11 mouse cellular contexts compared by ENCODE assay signal in the genomic region with DNA sequence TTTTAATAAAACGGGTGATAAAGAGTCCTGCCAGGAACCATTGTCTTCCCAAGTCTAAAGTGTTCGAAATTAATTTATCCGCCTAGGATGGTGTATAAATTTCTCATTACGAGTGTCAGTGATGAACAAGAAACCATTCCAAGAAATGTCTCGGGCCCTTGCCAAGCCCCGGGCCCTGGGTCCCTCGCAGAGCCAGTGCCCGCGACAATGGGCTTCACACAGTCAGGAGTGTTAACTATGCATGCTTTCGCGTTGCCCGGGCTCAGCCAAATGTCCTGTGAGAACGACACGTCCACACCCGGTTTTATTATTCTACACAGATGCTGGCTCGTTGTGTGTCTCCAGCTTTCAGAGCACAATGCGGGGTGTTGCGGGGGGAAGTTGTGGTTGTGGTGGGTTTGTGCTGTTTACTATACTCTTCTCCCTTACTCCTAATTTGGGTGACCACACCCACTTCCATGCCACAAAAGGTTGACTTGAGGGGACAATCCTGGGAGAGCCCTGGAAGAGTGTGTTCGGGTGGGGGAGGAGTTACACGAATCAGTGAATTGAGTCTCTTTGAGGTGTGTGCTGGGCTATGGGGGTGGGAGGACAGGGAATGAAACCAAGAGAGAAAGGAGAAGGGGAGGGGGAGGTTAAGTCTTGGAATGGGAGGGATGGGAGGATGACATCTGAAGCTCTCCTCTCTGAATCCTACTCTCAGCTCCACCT.
A peak's percentile ranks its signal among the peaks of the same experiment; 100 is the strongest.
DNase-seq lines count a peak whose midpoint lies in the region; ATAC-seq lines count a peak whose summit lies in the region.
"Had no signal": no experiment of that assay in that cellular context is flagged by ENCODE, and none has a peak within 500 bp of the region (broad histone marks: within the 10 kb centered on the region; RNA-seq: fewer than 3 reads in every experiment).

No protein-coding gene starts in this region.

- no peaks in the 10 kb centered on the region for H3K36me3 ChIP-seq in kidney, embryonic 15.5 days
- no peaks in the 10 kb centered on the region for H3K36me3 ChIP-seq in kidney, embryonic 16.5 days (ENCODE audit: insufficient read depth, low read length)
- no peaks in the 10 kb centered on the region for H3K36me3 ChIP-seq in forebrain, embryonic 16.5 days (ENCODE audit: control insufficient read depth, insufficient read depth)
- no peaks in the 10 kb centered on the region for H3K36me3 ChIP-seq in neural tube, embryonic 15.5 days
- H3K36me3 ChIP-seq in limb, embryonic 10.5 days: no peaks in the 10 kb centered on the region

- no peak overlapping the region for H3K9ac ChIP-seq in kidney, embryonic 15.5 days
- H3K9ac ChIP-seq in kidney, embryonic 16.5 days (replicated peaks; ENCODE audit: low read length): no peak overlapping the region
- H3K9ac ChIP-seq in forebrain, embryonic 16.5 days (replicated peaks; ENCODE audit: low read depth, low read length): no peak overlapping the region
- no peak overlapping the region for H3K9ac ChIP-seq in neural tube, embryonic 15.5 days (replicated peaks)
- H3K9ac ChIP-seq: liver, embryonic 14.5 days had no signal

- no peaks in the 10 kb centered on the region for H3K9me3 ChIP-seq in kidney, embryonic 15.5 days (replicated peaks)
- H3K9me3 ChIP-seq in kidney, embryonic 16.5 days (ENCODE audit: low read length): 0 out of 2 replicates have a peak, but pooled peaks cover 3% of the 10 kb centered on the region
- H3K9me3 ChIP-seq in forebrain, embryonic 16.5 days (ENCODE audit: control insufficient read depth, low read length): no peaks in the 10 kb centered on the region
- no peaks in the 10 kb centered on the region for H3K9me3 ChIP-seq in neural tube, embryonic 15.5 days (replicated peaks)
- no peaks in the 10 kb centered on the region for H3K9me3 ChIP-seq in limb, embryonic 10.5 days (replicated peaks)

- peak; percentile 15; the same call in 1 of the 2 replicates for ATAC-seq in kidney, embryonic 15.5 days (replicated peaks; ENCODE audit: low FRiP score)
- ATAC-seq in kidney, embryonic 16.5 days (ENCODE audit: low FRiP score, low TSS enrichment): no peak
- ATAC-seq in forebrain, embryonic 16.5 days: peak; percentile 84
- ATAC-seq in neural tube, embryonic 15.5 days (ENCODE audit: low FRiP score): peak; percentile 81
- ATAC-seq: activated CD4-positive, CD25-positive, alpha-beta regulatory T cell, adult 4 months had no signal

- 77% methylated on average over 20 of the region's 20 CpGs for WGBS in kidney, embryonic 15.5 days
- WGBS in kidney, embryonic 16.5 days: 74% methylated on average over 20 of the region's 20 CpGs
- 31% methylated on average over 20 of the region's 20 CpGs for WGBS in forebrain, embryonic 16.5 days
- 25% methylated on average over 20 of the region's 20 CpGs for WGBS in neural tube, embryonic 15.5 days
- WGBS in limb, embryonic 10.5 days: 88% methylated on average over 20 of the region's 20 CpGs

- H3K27ac ChIP-seq in kidney, embryonic 15.5 days: no peak overlapping the region
- H3K27ac ChIP-seq in kidney, embryonic 16.5 days (ENCODE audit: low read length): no peak overlapping the region
- peak overlapping the region; percentile 71 for H3K27ac ChIP-seq in forebrain, embryonic 16.5 days (ENCODE audit: low read length)
- peak overlapping the region; percentile 69 for H3K27ac ChIP-seq in neural tube, embryonic 15.5 days (replicated peaks)
- no peak overlapping the region for H3K27ac ChIP-seq in limb, embryonic 10.5 days
- H3K27ac ChIP-seq: liver, embryonic 14.5 days had no signal

- intact Hi-C loops in left cerebral cortex, postnatal 14 days (cut with DNase I): loop anchor here (5.0 to 10.0 kb wide), 2 partner anchors 161 to 167 kb away; partner anchors contain the start of gene Inhbb

- H3K4me2 ChIP-seq in kidney, embryonic 15.5 days: no peak overlapping the region
- no peak overlapping the region for H3K4me2 ChIP-seq in kidney, embryonic 16.5 days (replicated peaks; ENCODE audit: low read depth, low read length)
- H3K4me2 ChIP-seq in forebrain, embryonic 16.5 days (ENCODE audit: low read length): no peak overlapping the region
- H3K4me2 ChIP-seq in neural tube, embryonic 15.5 days: peak overlapping the region; percentile 22; the same call in 1 of the 2 replicates

- peak; percentile 18 to 20 for DNase-seq in left cerebral cortex, postnatal 14 days (ENCODE audit: low spot score in 2 of 2)
- no peak for DNase-seq in urinary bladder, postnatal 14 days (ENCODE audit: low spot score)
- DNase-seq in limb, embryonic 10.5 days (ENCODE audit: low spot score): no peak
- DNase-seq in spleen, postnatal 14 days (ENCODE audit: low spot score in 2 of 2): no peak

- H3K4me3 ChIP-seq in kidney, embryonic 15.5 days (replicated peaks): no peak overlapping the region
- no peak overlapping the region for H3K4me3 ChIP-seq in kidney, embryonic 16.5 days (ENCODE audit: low read length)
- H3K4me3 ChIP-seq in forebrain, embryonic 16.5 days (replicated peaks; ENCODE audit: low read length): no peak overlapping the region
- H3K4me3 ChIP-seq in neural tube, embryonic 15.5 days (replicated peaks): no peak overlapping the region
- H3K4me3 ChIP-seq in limb, embryonic 10.5 days: no peak overlapping the region

- H3K4me1 ChIP-seq in kidney, embryonic 15.5 days: peaks cover 4% of the 10 kb centered on the region; the same call in 1 of the 2 replicates
- H3K4me1 ChIP-seq in kidney, embryonic 16.5 days (ENCODE audit: insufficient read depth, low read length): peaks cover 5% of the 10 kb centered on the region; the same call in 1 of the 2 replicates
- peaks cover 6% of the 10 kb centered on the region; the same call in 1 of the 2 replicates for H3K4me1 ChIP-seq in forebrain, embryonic 16.5 days (replicated peaks; ENCODE audit: control insufficient read depth, insufficient read depth, low read length)
- H3K4me1 ChIP-seq in neural tube, embryonic 15.5 days: 0 out of 2 replicates have a peak, but pooled peaks cover 4% of the 10 kb centered on the region
- no peaks in the 10 kb centered on the region for H3K4me1 ChIP-seq in limb, embryonic 10.5 days

- no peaks in the 10 kb centered on the region for H3K27me3 ChIP-seq in kidney, embryonic 15.5 days
- no peaks in the 10 kb centered on the region for H3K27me3 ChIP-seq in kidney, embryonic 16.5 days (ENCODE audit: insufficient read depth, low read length)
- no peaks in the 10 kb centered on the region for H3K27me3 ChIP-seq in forebrain, embryonic 16.5 days (replicated peaks; ENCODE audit: control insufficient read depth, insufficient read depth, low read length)
- H3K27me3 ChIP-seq in neural tube, embryonic 15.5 days (replicated peaks): no peaks in the 10 kb centered on the region
- no peaks in the 10 kb centered on the region for H3K27me3 ChIP-seq in limb, embryonic 10.5 days (ENCODE audit: low read depth, poor library complexity, severe bottlenecking)
- H3K27me3 ChIP-seq: CH12.LX had no signal

Comparison
In these comparisons a context has a peak if more than half of its experiments do, and no peak if none do; other contexts are left out.
1. H3K27ac ChIP-seq: peak in forebrain, embryonic 16.5 days (single experiment) and neural tube, embryonic 15.5 days (single experiment); none in kidney, embryonic 15.5 days (single experiment), kidney, embryonic 16.5 days (single experiment) and limb, embryonic 10.5 days (single experiment).
2. DNase-seq: peak in left cerebral cortex, postnatal 14 days (2 of 2); none in urinary bladder, postnatal 14 days (single experiment), limb, embryonic 10.5 days (single experiment) and spleen, postnatal 14 days (0 of 2).